Mouse (Mus musculus) heart, adult 9 months (tissue): ENCODE measurements around the gene Ubfd1.
"Not testable (repeated sequence)": the region's sequence is repeated elsewhere in the genome, so short reads cannot be mapped to it uniquely, and the experiment has no call there.

Experiments used
- DNase-seq, 2 experiments: peaks; one replicate each; pipeline ENCODE4 v3.0.0; 2022; ENCODE audit warnings: low spot score in 2 of 2

The Ubfd1 gene

DNA sequence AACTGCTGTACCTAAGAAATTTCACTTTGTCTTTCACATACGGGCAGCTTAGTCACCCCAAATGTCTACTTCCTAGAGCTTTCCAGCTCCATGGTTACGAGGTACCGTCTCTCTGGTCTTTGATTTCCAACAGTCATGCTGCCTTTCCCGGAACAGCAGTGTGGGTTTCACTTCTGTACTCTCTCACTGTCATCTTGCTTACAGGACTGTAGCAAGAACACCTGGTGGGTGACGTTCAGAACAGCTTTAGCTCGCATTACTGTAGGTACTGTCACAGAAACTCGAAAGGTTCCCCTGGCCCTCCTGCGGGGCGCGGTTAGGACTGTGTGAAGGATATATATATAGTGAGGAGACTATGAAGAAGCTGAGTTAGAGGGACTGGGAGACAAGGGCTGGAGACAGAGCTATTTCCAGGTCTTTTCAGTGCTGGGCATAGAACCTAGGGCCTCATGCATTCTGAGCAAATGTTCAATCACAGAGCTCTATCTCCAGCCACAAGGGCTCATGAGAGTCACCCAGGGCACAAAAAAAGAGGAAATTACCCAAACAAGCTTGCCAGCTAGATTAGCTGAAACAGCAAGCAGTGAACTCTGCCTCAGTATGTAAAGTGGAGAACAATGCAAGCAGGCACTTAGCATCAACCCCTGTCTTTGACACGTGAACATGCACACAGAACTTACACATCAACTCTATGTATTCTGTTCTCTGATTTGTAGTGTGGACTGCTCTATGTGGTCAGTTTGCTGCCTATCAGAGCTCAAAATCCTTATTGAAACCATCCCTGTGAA lies 20.4 kb downstream of the Ubfd1 start:
- no peak for DNase-seq

DNA sequence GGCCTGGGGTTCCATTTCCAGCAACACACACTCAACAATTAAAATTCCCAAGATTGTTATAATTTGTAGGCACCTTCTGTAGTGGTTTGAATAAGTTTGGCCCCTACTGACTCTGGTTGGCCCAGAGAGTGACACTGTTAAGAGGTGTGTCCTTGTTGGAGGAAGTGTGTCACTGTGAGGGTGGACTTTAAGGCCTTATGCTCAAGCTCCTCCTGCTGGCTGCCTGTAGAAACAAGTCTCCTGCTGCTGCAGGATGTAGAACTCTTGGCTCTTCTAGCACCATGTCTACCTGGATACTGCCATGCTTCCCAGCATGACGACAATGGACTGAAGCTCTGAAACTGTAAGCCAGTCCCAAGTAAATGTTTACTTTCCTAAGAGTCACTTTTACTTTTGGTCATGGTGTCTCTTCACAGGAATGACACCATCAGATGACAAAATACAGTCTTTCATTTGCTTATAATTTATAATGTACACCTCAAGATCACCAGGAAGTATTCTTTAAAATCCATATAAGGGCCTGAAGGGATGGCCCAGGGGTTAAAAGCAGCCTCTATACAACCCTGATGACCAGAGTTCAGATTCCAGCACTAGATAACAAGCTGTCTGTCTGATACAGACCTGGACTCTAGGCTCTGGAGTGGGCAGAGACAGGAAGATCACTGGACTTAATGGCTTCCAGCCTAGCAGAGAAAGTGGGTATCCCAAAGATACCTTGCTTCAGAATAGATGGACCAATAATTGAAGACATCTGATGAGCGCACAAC lies 27.8 kb downstream of the Ubfd1 start:
- DNase-seq: no peak

DNA sequence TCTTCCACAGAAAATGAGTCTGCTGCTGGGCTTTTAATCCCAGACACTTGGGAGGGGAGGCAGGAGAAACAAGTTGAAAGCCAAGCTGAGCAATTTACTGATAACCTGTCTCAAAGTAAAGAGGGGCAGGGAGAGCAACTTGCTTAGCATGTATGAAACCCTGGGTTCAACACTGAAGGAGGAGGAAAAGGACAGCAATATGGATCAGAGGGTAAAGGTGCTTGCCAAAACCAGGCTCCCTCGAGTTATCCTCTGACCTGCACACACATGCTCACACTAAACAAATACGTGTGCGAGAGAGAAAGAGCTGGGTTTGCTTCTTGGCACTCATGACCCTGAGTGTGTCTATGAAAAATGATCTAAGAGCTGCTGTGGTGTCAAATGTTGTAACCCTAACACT lies 31.0 kb downstream of the Ubfd1 start:
- DNase-seq: no peak

DNA sequence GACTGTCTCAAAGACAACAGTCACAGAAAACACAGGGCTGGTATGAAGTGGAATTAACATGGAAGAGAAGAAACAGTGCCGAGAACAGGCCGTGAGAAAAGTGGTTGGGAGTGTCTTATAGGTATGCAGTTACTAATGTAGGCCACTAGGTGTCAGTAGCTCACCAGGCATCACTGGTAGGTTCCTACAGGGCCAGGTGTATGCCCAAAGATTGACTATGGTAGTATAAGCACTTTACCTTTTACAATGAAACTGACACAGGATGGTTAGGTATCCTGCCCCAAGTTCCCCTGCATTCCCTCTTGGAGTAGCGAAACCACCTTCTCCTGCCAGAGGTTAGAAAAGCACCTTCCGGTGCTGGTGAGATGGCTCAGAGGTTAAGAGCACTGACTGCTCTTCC lies 32.2 kb downstream of the Ubfd1 start:
- DNase-seq: peak in 1 of 2 experiments; percentile 23

DNA sequence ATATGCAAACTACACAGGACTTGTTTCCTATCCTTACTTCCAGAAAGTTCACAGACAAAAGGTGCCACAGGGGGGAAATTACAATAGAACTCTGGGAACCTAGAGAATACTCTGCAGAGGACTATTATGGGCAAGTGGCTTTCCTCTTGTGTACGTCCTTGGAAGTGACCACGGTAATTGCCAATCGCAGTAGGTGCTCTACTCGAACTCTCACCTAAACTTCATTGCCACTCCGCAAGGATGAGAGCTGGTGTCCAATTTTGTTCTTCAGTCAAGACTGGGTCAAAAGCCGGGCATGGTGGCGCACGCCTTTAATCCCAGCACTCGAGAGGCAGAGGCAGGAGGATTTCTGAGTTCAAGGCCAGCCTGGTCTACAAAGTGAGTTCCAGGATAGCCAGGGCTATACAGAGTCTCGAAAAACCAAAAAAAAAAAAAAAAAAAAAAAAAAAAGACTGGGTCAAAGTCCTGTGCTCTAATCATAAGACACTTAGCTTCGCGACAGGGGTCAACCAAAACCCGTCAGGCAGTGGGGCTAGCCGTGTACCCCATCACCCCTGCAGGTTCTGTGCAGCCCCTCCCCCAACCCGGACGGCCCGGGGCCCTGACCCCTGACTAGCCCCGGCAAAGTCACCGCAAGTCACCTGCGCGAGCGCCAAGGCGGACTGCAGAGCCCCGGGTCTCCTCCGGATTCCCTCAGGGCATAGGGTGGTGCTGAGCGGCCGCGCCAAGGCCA lies 34.2 kb downstream of the Ubfd1 start:
- not testable (repeated sequence) for DNase-seq

DNA sequence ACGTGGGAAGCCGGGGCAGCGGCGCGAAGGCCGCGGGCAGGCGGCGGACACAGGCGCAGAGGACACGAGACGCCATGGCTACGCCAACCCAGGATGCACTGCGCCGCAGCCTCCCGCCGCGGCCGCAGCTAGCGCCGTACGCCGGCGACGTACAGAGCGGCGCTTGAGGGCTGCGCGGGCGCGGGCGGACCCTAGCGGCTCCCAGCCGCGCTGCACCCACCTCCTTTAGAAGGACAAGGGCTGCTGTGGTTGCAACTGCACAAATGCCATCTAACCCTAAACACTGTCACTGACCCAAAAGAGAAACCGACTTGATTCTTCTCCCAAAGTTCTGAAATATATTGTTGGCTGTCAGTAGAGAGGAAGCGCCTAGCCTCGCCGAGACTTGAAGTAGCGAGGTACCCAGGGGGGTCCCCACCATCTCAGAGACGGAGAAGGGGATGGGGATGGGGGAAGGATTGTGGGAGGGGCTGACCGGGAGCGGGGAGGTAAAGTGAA lies 34.8 kb downstream of the Ubfd1 start, which contains the start of gene Ndufab1:
TSS of gene Ndufab1 (minus strand) at position 140 of the 498 bp plus-strand sequence.
- DNase-seq: peak; percentile 79 to 87

DNA sequence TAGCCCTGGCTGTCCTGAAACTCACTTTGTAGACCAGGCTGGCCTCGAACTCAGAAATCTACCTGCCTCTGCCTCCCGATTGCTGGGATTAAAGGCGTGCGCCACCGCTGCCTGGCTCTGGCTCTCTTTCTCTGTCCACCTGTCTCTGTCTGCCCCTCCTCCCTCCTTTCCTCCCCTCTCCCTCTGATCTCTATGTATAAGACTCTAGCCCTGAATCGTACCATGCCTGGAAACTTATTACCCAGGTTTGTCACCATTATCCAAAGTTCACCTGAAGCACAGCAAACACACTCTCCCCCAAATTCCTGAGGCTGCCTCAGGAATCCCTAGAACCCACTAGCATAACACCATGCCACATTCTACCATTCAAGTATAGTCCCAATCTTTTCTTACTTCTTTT lies 41.2 kb downstream of the Ubfd1 start:
- no peak for DNase-seq

DNA sequence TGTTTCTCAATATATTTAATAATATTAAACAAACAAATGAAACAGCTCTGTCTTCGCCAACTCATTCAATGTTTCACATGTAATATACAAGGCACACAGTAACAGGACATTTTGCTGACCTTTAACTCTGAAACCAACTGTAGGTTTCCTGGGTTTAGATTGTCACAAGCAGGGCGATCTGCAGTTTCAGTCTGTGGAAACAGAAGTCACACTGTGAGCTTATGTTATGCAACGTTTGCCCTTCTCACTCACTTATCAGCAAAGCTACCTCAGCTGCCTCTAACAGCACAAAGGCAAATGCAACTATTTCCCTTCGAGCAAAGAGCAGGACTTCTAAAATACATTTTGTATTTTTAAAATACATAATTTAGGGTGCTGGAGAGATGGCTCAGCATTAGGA lies 56.5 kb downstream of the Ubfd1 start:
- DNase-seq: no peak

DNA sequence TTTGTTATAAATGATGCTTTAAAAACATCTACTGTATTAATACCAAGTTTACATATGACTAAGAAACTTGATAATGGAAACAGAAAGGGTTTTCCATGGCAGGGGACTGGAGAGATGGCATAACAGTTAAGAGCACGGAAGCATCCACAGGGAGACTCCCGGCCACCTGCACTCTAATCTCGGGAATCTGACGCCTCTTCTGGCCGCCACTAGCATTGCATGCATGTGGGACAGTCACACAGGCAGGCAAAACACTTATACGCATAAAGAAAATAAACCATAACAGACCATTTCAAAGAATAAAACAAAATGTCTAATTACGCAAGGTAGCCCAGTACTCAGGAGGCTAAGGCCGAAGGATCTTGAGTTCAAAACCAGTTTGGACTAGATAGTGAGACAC lies 58.7 kb downstream of the Ubfd1 start:
- no peak for DNase-seq

DNA sequence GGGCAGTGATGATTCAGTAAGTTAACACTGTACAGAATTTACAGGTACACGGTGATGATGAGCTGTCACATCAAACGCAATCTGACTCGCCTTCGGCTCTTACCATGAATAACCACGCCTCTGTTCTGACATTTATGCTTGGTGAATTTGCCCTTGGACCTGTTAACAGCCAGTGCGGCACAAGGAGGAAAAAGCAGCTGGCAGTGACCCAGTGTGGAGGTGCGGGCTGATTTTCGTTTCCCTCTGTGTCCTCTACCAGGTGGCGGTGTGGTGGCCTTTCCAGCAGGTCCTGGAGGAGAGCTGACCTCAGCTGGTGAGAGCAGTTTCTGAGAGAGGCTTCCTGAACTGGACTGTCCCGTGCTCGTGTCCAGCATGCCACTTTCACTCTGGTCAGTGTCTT lies 60.0 kb downstream of the Ubfd1 start:
- DNase-seq: no peak
